Mouse (Mus musculus): Measurements from ENCODE around the gene Gm20388.

- no peak for TF ChIP-seq CTCF (IDR thresholded peaks at IDR 0.05; ENCODE audit: low read depth)
- TF ChIP-seq EP300 (IDR thresholded peaks at IDR 0.05; ENCODE audit: low read depth), result no peak
Observed at GRCm38 (mm10) chr8:120482015-120482689, 571.5 kb downstream of the Gm20388 start.
